ENCODE assay signal across 9 mouse cellular contexts in genomic region chr3:104540480-104541138, GRCm38 (mm10). TPM values are rescaled to one million over a fixed set of nuclear protein-coding genes. Genes with fewer than 3 reads are reported as not detected.
DNase-seq lines count a peak whose midpoint lies in the region; ATAC-seq lines count a peak whose summit lies in the region.
"Had no signal": no experiment of that assay in that cellular context is flagged by ENCODE, and none has a peak within 500 bp of the region (broad histone marks: within the 10 kb centered on the region; RNA-seq: fewer than 3 reads in every experiment).

No protein-coding gene starts in this region.

- H3K4me1 ChIP-seq in hindbrain, embryonic 15.5 days (replicated peaks) = peaks cover 11% of the 10 kb centered on the region
- H3K4me1 ChIP-seq in hindbrain, embryonic 16.5 days (ENCODE audit: control insufficient read depth, insufficient read depth, low read depth, low read length) = peaks cover 11% of the 10 kb centered on the region
- peaks cover 23% of the 10 kb centered on the region for H3K4me1 ChIP-seq in kidney, embryonic 15.5 days

- H3K4me2 ChIP-seq in hindbrain, embryonic 15.5 days = peak overlapping the region; percentile 54; the same call in 1 of the 2 replicates
- H3K4me2 ChIP-seq in hindbrain, embryonic 16.5 days (ENCODE audit: low read length) = no peak overlapping the region
- H3K4me2 ChIP-seq in kidney, embryonic 15.5 days = peak overlapping the region; percentile 60

- no peak for ATAC-seq in hindbrain, embryonic 15.5 days (ENCODE audit: low FRiP score, low read depth)
- no peak for ATAC-seq in hindbrain, embryonic 16.5 days
- peak; percentile 34 for ATAC-seq in kidney, embryonic 15.5 days (replicated peaks; ENCODE audit: low FRiP score)
- ATAC-seq in cerebellum, adult (ENCODE audit: insufficient number of reproducible peaks, low FRiP score, low TSS enrichment) = no peak

- DNase-seq in embryo, embryonic 11 days = peak; percentile 12
- peak; percentile 15 for DNase-seq in neural tube, embryonic 10.5 days (ENCODE audit: extremely low spot score, low spot score)
- no peak for DNase-seq in natural killer cell, adult 2 months (ENCODE audit: low spot score in 2 of 2)
- no peak for DNase-seq in layer of hippocampus, adult 9-11 months

- H3K9ac ChIP-seq in hindbrain, embryonic 15.5 days = no peak overlapping the region
- no peak overlapping the region for H3K9ac ChIP-seq in hindbrain, embryonic 16.5 days (ENCODE audit: low read depth, low read length)
- peak overlapping the region; percentile 2; the same call in 1 of the 2 replicates for H3K9ac ChIP-seq in kidney, embryonic 15.5 days

- WGBS in hindbrain, embryonic 15.5 days = 54% methylated on average over 9 of the region's 9 CpGs
- 57% methylated on average over 9 of the region's 9 CpGs for WGBS in hindbrain, embryonic 16.5 days
- 17% methylated on average over 9 of the region's 9 CpGs for WGBS in kidney, embryonic 15.5 days

- no peaks in the 10 kb centered on the region for H3K27me3 ChIP-seq in hindbrain, embryonic 15.5 days
- H3K27me3 ChIP-seq in hindbrain, embryonic 16.5 days (replicated peaks; ENCODE audit: control insufficient read depth, insufficient read depth, low read length) = no peaks in the 10 kb centered on the region
- no peaks in the 10 kb centered on the region for H3K27me3 ChIP-seq in kidney, embryonic 15.5 days
- H3K27me3 ChIP-seq: CH12.LX had no signal

- H3K36me3 ChIP-seq in hindbrain, embryonic 15.5 days = no peaks in the 10 kb centered on the region
- H3K36me3 ChIP-seq in hindbrain, embryonic 16.5 days (ENCODE audit: control insufficient read depth, insufficient read depth, low read length) = no peaks in the 10 kb centered on the region
- no peaks in the 10 kb centered on the region for H3K36me3 ChIP-seq in kidney, embryonic 15.5 days

- H3K27ac ChIP-seq in hindbrain, embryonic 15.5 days (replicated peaks) = no peak overlapping the region
- H3K27ac ChIP-seq in hindbrain, embryonic 16.5 days (ENCODE audit: low read depth, low read length) = no peak overlapping the region
- peak overlapping the region; percentile 75 for H3K27ac ChIP-seq in kidney, embryonic 15.5 days

- no peaks in the 10 kb centered on the region for H3K9me3 ChIP-seq in hindbrain, embryonic 15.5 days
- H3K9me3 ChIP-seq in hindbrain, embryonic 16.5 days (ENCODE audit: control insufficient read depth, low read length) = no peaks in the 10 kb centered on the region
- H3K9me3 ChIP-seq in kidney, embryonic 15.5 days (replicated peaks) = no peaks in the 10 kb centered on the region

- H3K4me3 ChIP-seq in hindbrain, embryonic 15.5 days = no peak overlapping the region
- no peak overlapping the region for H3K4me3 ChIP-seq in hindbrain, embryonic 16.5 days (ENCODE audit: low read length)
- H3K4me3 ChIP-seq in kidney, embryonic 15.5 days (replicated peaks) = peak overlapping the region; percentile 28; the same call in 1 of the 2 replicates

RNA-seq across cellular contexts. Expression of gene Lrig2, which starts 28.9 kb away (rescaled TPM):
- polyA plus RNA-seq in hindbrain, embryonic 15.5 days (2015; fragmentation: Nextera tagmentation; extraction: Ambion mirVana) = 25.5 and 28.2 TPM in 2 replicates
- 21.9 and 24.7 TPM in 2 replicates for polyA plus RNA-seq in hindbrain, embryonic 16.5 days (2015; fragmentation: Nextera tagmentation; extraction: Ambion mirVana)
- polyA plus RNA-seq in kidney, embryonic 15.5 days (2015; fragmentation: Nextera tagmentation; extraction: Ambion mirVana) = 16.9 TPM in 2 replicates

Comparison
In these comparisons a context has a peak if more than half of its experiments do, and no peak if none do; other contexts are left out.
1. DNase-seq: peak in embryo, embryonic 11 days (single experiment) and neural tube, embryonic 10.5 days (single experiment); none in natural killer cell, adult 2 months (0 of 2) and layer of hippocampus, adult 9-11 months (single experiment).